Mouse (Mus musculus) left cerebral cortex, postnatal 10 days (tissue): ENCODE data around the gene Uvrag. TPM values are rescaled to one million over a fixed set of nuclear protein-coding genes. Genes with fewer than 3 reads are reported as not detected.
A peak's percentile ranks its signal among the peaks of the same experiment; 100 is the strongest.
"Not testable (repeated sequence)": the region's sequence is repeated elsewhere in the genome, so short reads cannot be mapped to it uniquely, and the experiment has no call there.

Source experiments
- DNase-seq, 2 experiments: peaks; one replicate each; pipeline ENCODE4 v3.0.0; 2021 to 2022; ENCODE audit warnings: low spot score in 2 of 2, mixed read lengths in 1 of 2; ENCODE audit errors: extremely low spot score in 1 of 2
- intact Hi-C: fragments of 180-260 bp; cut with DNase I; formaldehyde crosslinking; loops from one replicate; pipeline ENCODE4 v1.15.1; 2025
- total RNA-seq, 2 experiments: library from RNA; stranded (reverse); gene quantifications; 2 replicates each; pipeline ENCODE4 v1.2.3; 2021

Gene Uvrag
- total RNA-seq, 2 experiments from 2014 or later: 40.4 to 42.9 TPM

- no peak for DNase-seq
- intact Hi-C loops: no loop called here
Measured at GRCm38 (mm10) chr7:98970721-98971120, 170.2 kb downstream of the Uvrag start.

GRCm38 (mm10) chr7:98968741-98969395 lies 172.1 kb downstream of the Uvrag start:
- no peak for DNase-seq
- intact Hi-C loops: no loop called here

- no peak for DNase-seq
- intact Hi-C loops: no loop called here
Measured at GRCm38 (mm10) chr7:98968082-98968674, 172.8 kb downstream of the Uvrag start.

GRCm38 (mm10) chr7:98967672-98968071 lies 173.3 kb downstream of the Uvrag start:
- intact Hi-C loops: no loop called here
- no peak for DNase-seq

GRCm38 (mm10) chr7:98963581-98963980 lies 177.4 kb downstream of the Uvrag start:
- intact Hi-C loops: loop anchor here (5.0 kb wide), 1 partner anchor 114 kb away; no protein-coding TSS in a partner anchor
- not testable (repeated sequence) for DNase-seq

- intact Hi-C loops: loop anchor here (5.0 kb wide), 1 partner anchor 115 kb away; no protein-coding TSS in a partner anchor
- peak; percentile 30 to 67 for DNase-seq
Measured at GRCm38 (mm10) chr7:98962547-98963311, 178.2 kb downstream of the Uvrag start.

GRCm38 (mm10) chr7:98962074-98962473 lies 178.9 kb downstream of the Uvrag start:
- intact Hi-C loops: loop anchor here (5.0 kb wide), 1 partner anchor 115 kb away; no protein-coding TSS in a partner anchor
- no peak for DNase-seq

- DNase-seq: no peak
- intact Hi-C loops: loop anchor here (5.0 kb wide), 1 partner anchor 117 kb away; no protein-coding TSS in a partner anchor
Measured at GRCm38 (mm10) chr7:98960274-98960673, 180.7 kb downstream of the Uvrag start.

- DNase-seq: no peak
- intact Hi-C loops: no loop called here
Measured at GRCm38 (mm10) chr7:98959246-98959645, 181.7 kb downstream of the Uvrag start.

GRCm38 (mm10) chr7:98958172-98958571 lies 182.8 kb downstream of the Uvrag start:
- no peak for DNase-seq
- intact Hi-C loops: no loop called here

GRCm38 (mm10) chr7:98957111-98957741 lies 183.7 kb downstream of the Uvrag start:
- no peak for DNase-seq
- intact Hi-C loops: no loop called here

GRCm38 (mm10) chr7:98956609-98957008 lies 184.3 kb downstream of the Uvrag start:
- intact Hi-C loops: no loop called here
- no peak for DNase-seq

- no peak for DNase-seq
Measured at GRCm38 (mm10) chr7:98953649-98954048, 187.3 kb downstream of the Uvrag start.

GRCm38 (mm10) chr7:98944986-98945385 lies 196.0 kb downstream of the Uvrag start:
- intact Hi-C loops: no loop called here
- no peak for DNase-seq

More at GRCm38 (mm10) chr7:98953649-98954048, 187.3 kb downstream of the Uvrag start:
- intact Hi-C loops: no loop called here

- intact Hi-C loops: no loop called here
Measured at GRCm38 (mm10) chr7:98943687-98944086, 197.3 kb downstream of the Uvrag start.

GRCm38 (mm10) chr7:98942746-98943145 lies 198.2 kb downstream of the Uvrag start:
- no peak for DNase-seq
- intact Hi-C loops: no loop called here

More at GRCm38 (mm10) chr7:98943687-98944086, 197.3 kb downstream of the Uvrag start:
- DNase-seq: no peak

- intact Hi-C loops: no loop called here
- DNase-seq: no peak
Measured at GRCm38 (mm10) chr7:98939194-98939593, 201.7 kb downstream of the Uvrag start.

- intact Hi-C loops: no loop called here
- DNase-seq: no peak
Measured at GRCm38 (mm10) chr7:98938621-98939020, 202.3 kb downstream of the Uvrag start.
